Mouse (Mus musculus) kidney, postnatal 36 days (tissue): ENCODE measurements around the gene Uchl4.

ENCODE experiments used
- DNase-seq, 2 experiments: peaks; one replicate each; pipeline ENCODE4 v3.0.0; 2021 to 2022; ENCODE audit warnings: mixed read lengths in 2 of 2

Uchl4 gene

GRCm38 (mm10) chr9:64278665-64279310 is 43.8 kb downstream of the Uchl4 start:
- DNase-seq, result no peak

GRCm38 (mm10) chr9:64281105-64281780 is 46.2 kb downstream of the Uchl4 start, which contains the start of gene Tipin:
Gene Tipin (plus strand): TSS chr9:64281581.
- peak; percentile 96 to 99 for DNase-seq

- no peak for DNase-seq
Measured at GRCm38 (mm10) chr9:64281781-64282178, 46.8 kb downstream of the Uchl4 start.

- no peak for DNase-seq
Measured at GRCm38 (mm10) chr9:64282404-64282987, 47.5 kb downstream of the Uchl4 start.
